In the genomic region with DNA sequence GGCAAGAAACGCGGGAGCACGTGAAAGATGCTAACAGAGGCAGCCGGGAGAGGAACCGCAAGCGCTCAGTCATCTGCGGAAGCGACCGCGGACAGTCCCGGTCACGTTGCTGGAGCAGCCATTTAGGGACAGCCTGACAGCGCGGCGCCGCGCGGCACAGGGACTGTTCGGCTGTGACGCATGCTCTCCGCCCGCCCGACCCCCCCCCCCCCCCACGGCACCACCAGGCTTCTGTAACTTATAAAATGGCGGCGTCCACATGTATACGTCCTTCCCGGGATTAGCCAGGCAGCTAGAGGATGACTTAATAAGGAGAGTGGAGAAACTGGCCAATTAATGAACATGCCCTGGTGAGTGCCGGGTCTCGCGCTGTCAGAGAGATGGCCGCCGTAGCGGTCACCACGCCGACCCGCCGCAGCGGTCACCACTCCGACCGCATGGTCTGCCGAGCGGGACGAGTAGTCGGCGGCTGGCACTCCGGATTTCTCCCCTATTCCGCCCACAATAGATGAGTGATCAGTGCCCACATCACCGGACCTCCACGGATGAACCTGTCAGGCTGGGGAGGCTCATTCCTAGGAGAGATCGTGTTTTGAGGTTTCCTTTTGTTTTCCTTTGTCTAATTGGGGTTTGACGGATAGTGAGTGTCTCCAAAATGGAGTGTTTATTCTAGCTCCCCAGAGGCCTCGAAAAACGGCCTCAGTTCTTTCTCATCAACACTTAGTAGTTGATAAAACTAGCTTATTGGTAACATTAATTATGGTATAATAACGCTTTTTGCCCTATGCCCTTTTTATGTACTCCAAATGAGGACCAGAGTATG, we compare ENCODE assay signal across 8 mouse cellular contexts.
DNase-seq lines count a peak whose midpoint lies in the region; ATAC-seq lines count a peak whose summit lies in the region.

No protein-coding gene starts in this region.

- peak; percentile 87 for DNase-seq in adrenal gland, postnatal 14 days
- DNase-seq in embryo, embryonic 9.5 days (ENCODE audit: extremely low spot score), result peak; percentile 80
- peak; percentile 47 to 58 for DNase-seq in gastrocnemius, postnatal 4 days (ENCODE audit: low spot score in 2 of 2)
- peak; percentile 81 for DNase-seq in limb, embryonic 10.5 days (ENCODE audit: low spot score)
- DNase-seq in midbrain, embryonic 11.5 days (ENCODE audit: low spot score, missing footprints), result peak; percentile 93
- DNase-seq in right cerebral cortex, postnatal 36 days (ENCODE audit: low spot score in 2 of 2), result peak; percentile 49 to 73
- peak; percentile 82 for DNase-seq in yolk sac, embryonic 10.5 days (ENCODE audit: low spot score)

- peak overlapping the region; percentile 60 for H3K4me2 ChIP-seq in intestine, embryonic 16.5 days (ENCODE audit: low read depth, low read length)
- H3K4me2 ChIP-seq in midbrain, embryonic 11.5 days, result peak overlapping the region; percentile 51

- no peaks in the 10 kb centered on the region for H3K9me3 ChIP-seq in intestine, embryonic 16.5 days (ENCODE audit: control insufficient read depth, low read length)
- no peaks in the 10 kb centered on the region for H3K9me3 ChIP-seq in limb, embryonic 10.5 days (replicated peaks)
- no peaks in the 10 kb centered on the region for H3K9me3 ChIP-seq in midbrain, embryonic 11.5 days (ENCODE audit: control insufficient read depth, low read length)

- peak overlapping the region; percentile 56 for H3K4me3 ChIP-seq in intestine, embryonic 16.5 days (ENCODE audit: low read length)
- peak overlapping the region; percentile 67 for H3K4me3 ChIP-seq in limb, embryonic 10.5 days
- peak overlapping the region; percentile 55 for H3K4me3 ChIP-seq in midbrain, embryonic 11.5 days (ENCODE audit: low read depth, low read length)

- H3K36me3 ChIP-seq in intestine, embryonic 16.5 days (ENCODE audit: control insufficient read depth, insufficient read depth, low read length), result no peaks in the 10 kb centered on the region
- H3K36me3 ChIP-seq in limb, embryonic 10.5 days, result peaks cover 22% of the 10 kb centered on the region
- no peaks in the 10 kb centered on the region; the same call in 1 of the 2 replicates for H3K36me3 ChIP-seq in midbrain, embryonic 11.5 days (ENCODE audit: control insufficient read depth, insufficient read depth, low read length)

- WGBS in intestine, embryonic 16.5 days, result under 1% methylated on average over 52 of the region's 55 CpGs
- under 1% methylated on average over 48 of the region's 55 CpGs for WGBS in limb, embryonic 10.5 days
- WGBS in midbrain, embryonic 11.5 days, result under 1% methylated on average over 53 of the region's 55 CpGs

- H3K4me1 ChIP-seq in intestine, embryonic 16.5 days (ENCODE audit: control insufficient read depth, insufficient read depth, low read length), result peaks cover 6% of the 10 kb centered on the region
- H3K4me1 ChIP-seq in limb, embryonic 10.5 days, result peaks cover 10% of the 10 kb centered on the region; the same call in 1 of the 2 replicates
- H3K4me1 ChIP-seq in midbrain, embryonic 11.5 days (ENCODE audit: control insufficient read depth, insufficient read depth, low read length), result peaks cover 3% of the 10 kb centered on the region; the same call in 1 of the 2 replicates

- H3K27ac ChIP-seq in intestine, embryonic 16.5 days (ENCODE audit: low read length), result peak overlapping the region; percentile 86
- peak overlapping the region; percentile 97 for H3K27ac ChIP-seq in limb, embryonic 10.5 days
- peak overlapping the region; percentile 93 for H3K27ac ChIP-seq in midbrain, embryonic 11.5 days (ENCODE audit: low read depth, low read length)

- peak overlapping the region; percentile 82 for H3K9ac ChIP-seq in intestine, embryonic 16.5 days (ENCODE audit: low read depth, low read length)
- H3K9ac ChIP-seq in midbrain, embryonic 11.5 days (ENCODE audit: low read length), result peak overlapping the region; percentile 93

- ATAC-seq in intestine, embryonic 16.5 days, result peak; percentile 94
- ATAC-seq in midbrain, embryonic 11.5 days (ENCODE audit: low FRiP score), result peak; percentile 97

- H3K27me3 ChIP-seq in intestine, embryonic 16.5 days (replicated peaks; ENCODE audit: control insufficient read depth, insufficient read depth, low read length), result no peaks in the 10 kb centered on the region
- H3K27me3 ChIP-seq in limb, embryonic 10.5 days (ENCODE audit: low read depth, poor library complexity, severe bottlenecking), result no peaks in the 10 kb centered on the region
- no peaks in the 10 kb centered on the region for H3K27me3 ChIP-seq in midbrain, embryonic 11.5 days (ENCODE audit: control insufficient read depth, insufficient read depth, low read length)

Comparison
In these comparisons a context has a peak if more than half of its experiments do, and no peak if none do; other contexts are left out.
1. Peak in every context shown above with its lines: DNase-seq, ATAC-seq, H3K4me3 ChIP-seq and H3K27ac ChIP-seq.